18 mouse cellular contexts compared by ENCODE assay signal in the genomic region with DNA sequence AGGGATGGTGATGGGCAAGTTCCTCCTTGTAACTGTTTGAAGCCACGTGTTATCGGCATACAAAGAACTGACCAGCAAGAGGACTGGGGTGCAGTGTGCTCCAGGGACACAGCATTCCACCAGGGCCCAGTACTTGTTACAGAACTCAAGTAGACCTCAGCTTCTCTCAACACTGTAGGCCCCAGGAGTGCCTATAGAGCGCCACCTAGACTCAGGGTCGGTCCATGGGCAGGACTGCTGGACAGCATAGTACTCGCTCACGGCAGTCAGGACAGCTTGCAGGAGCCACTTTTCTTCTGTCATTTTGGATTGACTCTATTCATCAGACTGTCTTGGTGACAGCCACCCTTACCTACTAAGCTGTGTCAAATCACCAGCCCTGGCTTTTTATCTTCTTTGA. TPM values are rescaled to one million over a fixed set of nuclear protein-coding genes. Genes with fewer than 3 reads are reported as not detected.
A peak's percentile ranks its signal among the peaks of the same experiment; 100 is the strongest.
DNase-seq lines count a peak whose midpoint lies in the region; ATAC-seq and TF ChIP-seq lines count a peak whose summit lies in the region.
"Had no signal": no experiment of that assay in that cellular context is flagged by ENCODE, and none has a peak within 500 bp of the region (broad histone marks: within the 10 kb centered on the region; RNA-seq: fewer than 3 reads in every experiment).

No protein-coding gene starts in this region.

- no peaks in the 10 kb centered on the region for H3K9me3 ChIP-seq in limb, embryonic 13.5 days
- no peaks in the 10 kb centered on the region for H3K9me3 ChIP-seq in limb, embryonic 10.5 days (replicated peaks)
- no peaks in the 10 kb centered on the region for H3K9me3 ChIP-seq in E14TG2a.4 (ENCODE audit: low read length)
- H3K9me3 ChIP-seq in liver, embryonic 15.5 days (replicated peaks): no peaks in the 10 kb centered on the region
- H3K9me3 ChIP-seq: kidney, embryonic 15.5 days; midbrain, embryonic 13.5 days; neural tube, embryonic 12.5 days had no signal

- no peak for TF ChIP-seq EP300 in heart, adult 2 months (IDR thresholded peaks at IDR 0.05; ENCODE audit: insufficient read depth, low read depth, low read length)

- intact Hi-C loops in heart, adult 2 months (cut with DNase I): loop anchor here (5.0 kb wide), 2 partner anchors 108 to 633 kb away; partner anchors contain the start of gene A430033K04Rik
- intact Hi-C loops in heart, postnatal 10 days (cut with DNase I): loop anchor here (5.0 kb wide), 1 partner anchor 53 kb away; the partner anchor contains the start of gene Sun1

- 77% methylated on average over 6 of the region's 6 CpGs for WGBS in heart, adult 2 months
- WGBS in limb, embryonic 13.5 days: 88% methylated on average over 6 of the region's 6 CpGs
- 88% methylated on average over 6 of the region's 6 CpGs for WGBS in limb, embryonic 10.5 days
- 69% methylated on average over 6 of the region's 6 CpGs for WGBS in liver, embryonic 15.5 days (ENCODE audit: insufficient replicate concordance)

- no peak overlapping the region for H3K9ac ChIP-seq in heart, adult 2 months (ENCODE audit: low read depth, low read length)
- H3K9ac ChIP-seq in limb, embryonic 13.5 days: peak overlapping the region; percentile 94; the same call in 1 of the 2 replicates
- H3K9ac ChIP-seq in liver, embryonic 15.5 days: 0 out of 2 replicates have a peak overlapping the region, but pooled peaks have one; percentile 20
- H3K9ac ChIP-seq: hindbrain, embryonic 14.5 days; kidney, embryonic 15.5 days; neural tube, embryonic 12.5 days had no signal

- no peak overlapping the region for H3K4me2 ChIP-seq in limb, embryonic 13.5 days (replicated peaks)
- H3K4me2 ChIP-seq in liver, embryonic 15.5 days: peak overlapping the region; percentile 99
- H3K4me2 ChIP-seq: hindbrain, embryonic 14.5 days; midbrain, embryonic 13.5 days had no signal

- no peaks in the 10 kb centered on the region for H3K27me3 ChIP-seq in heart, adult 2 months (ENCODE audit: control insufficient read depth, insufficient read depth, low read length)
- no peaks in the 10 kb centered on the region for H3K27me3 ChIP-seq in limb, embryonic 13.5 days
- no peaks in the 10 kb centered on the region for H3K27me3 ChIP-seq in limb, embryonic 10.5 days (ENCODE audit: low read depth, poor library complexity, severe bottlenecking)
- H3K27me3 ChIP-seq in E14TG2a.4 (ENCODE audit: insufficient read depth, low read length): no peaks in the 10 kb centered on the region
- no peaks in the 10 kb centered on the region for H3K27me3 ChIP-seq in liver, embryonic 15.5 days
- H3K27me3 ChIP-seq: kidney, embryonic 15.5 days; midbrain, embryonic 13.5 days; neural tube, embryonic 12.5 days; Patski had no signal

- no peaks in the 10 kb centered on the region; the same call in 1 of the 2 replicates for H3K79me2 ChIP-seq in heart, adult 2 months (replicated peaks; ENCODE audit: control insufficient read depth, insufficient read depth, low read length)

- no peak overlapping the region for H3K4me3 ChIP-seq in heart, adult 2 months
- no peak overlapping the region for H3K4me3 ChIP-seq in limb, embryonic 13.5 days
- no peak overlapping the region for H3K4me3 ChIP-seq in limb, embryonic 10.5 days
- H3K4me3 ChIP-seq in E14TG2a.4 (replicated peaks; ENCODE audit: low read length): peak overlapping the region; percentile 37
- H3K4me3 ChIP-seq in liver, embryonic 15.5 days (replicated peaks): peak overlapping the region; percentile 7; the same call in 1 of the 2 replicates
- H3K4me3 ChIP-seq: kidney, embryonic 15.5 days; midbrain, embryonic 13.5 days; neural tube, embryonic 12.5 days had no signal

- peaks cover 2% of the 10 kb centered on the region; the same call in 1 of the 2 replicates for H3K36me3 ChIP-seq in heart, adult 2 months (ENCODE audit: control insufficient read depth, insufficient read depth, low read length)
- peaks cover 43% of the 10 kb centered on the region for H3K36me3 ChIP-seq in limb, embryonic 13.5 days
- peaks cover 60% of the 10 kb centered on the region for H3K36me3 ChIP-seq in limb, embryonic 10.5 days
- peaks cover 64% of the 10 kb centered on the region for H3K36me3 ChIP-seq in E14TG2a.4 (ENCODE audit: insufficient read depth, low read length)
- peaks cover 66% of the 10 kb centered on the region for H3K36me3 ChIP-seq in liver, embryonic 15.5 days (replicated peaks)

- H3K27ac ChIP-seq in heart, adult 2 months: peak overlapping the region; percentile 58; the same call in 1 of the 2 replicates
- no peak overlapping the region for H3K27ac ChIP-seq in limb, embryonic 13.5 days
- no peak overlapping the region for H3K27ac ChIP-seq in limb, embryonic 10.5 days
- H3K27ac ChIP-seq in liver, embryonic 15.5 days (replicated peaks): 0 out of 2 replicates have a peak overlapping the region, but pooled peaks have one; percentile 4
- H3K27ac ChIP-seq: hindbrain, embryonic 14.5 days; kidney, embryonic 15.5 days; midbrain, embryonic 13.5 days; neural tube, embryonic 12.5 days had no signal

- peaks cover 20% of the 10 kb centered on the region for H3K4me1 ChIP-seq in heart, adult 2 months (ENCODE audit: control insufficient read depth, insufficient read depth, low read length)
- H3K4me1 ChIP-seq in limb, embryonic 13.5 days: peaks cover 30% of the 10 kb centered on the region
- peaks cover 26% of the 10 kb centered on the region for H3K4me1 ChIP-seq in limb, embryonic 10.5 days
- H3K4me1 ChIP-seq in E14TG2a.4 (replicated peaks; ENCODE audit: low read depth, low read length): peaks cover 77% of the 10 kb centered on the region
- H3K4me1 ChIP-seq in liver, embryonic 15.5 days (replicated peaks): peaks cover 80% of the 10 kb centered on the region

- TF ChIP-seq CTCF in heart, adult 2 months (IDR thresholded peaks at IDR 0.05): no peak
- no peak; the same call in 1 of the 2 replicates for TF ChIP-seq CTCF in E14TG2a.4 (conservative IDR thresholded peaks at IDR 0.05; ENCODE audit: low read length)

- no peak for TF ChIP-seq POLR2A in heart, adult 2 months (IDR thresholded peaks at IDR 0.05; ENCODE audit: insufficient read depth, low read depth, low read length)

- ATAC-seq in limb, embryonic 13.5 days (ENCODE audit: low FRiP score, low read depth): no peak
- ATAC-seq in liver, embryonic 15.5 days (ENCODE audit: insufficient read depth): no peak
- ATAC-seq: midbrain, embryonic 13.5 days; Patski had no signal

- no peak for DNase-seq in heart, adult 2 months
- DNase-seq in heart, postnatal 10 days: no peak
- DNase-seq in limb, embryonic 10.5 days (ENCODE audit: low spot score): no peak
- DNase-seq in layer of hippocampus, postnatal 36 days: no peak
- no peak for DNase-seq in cerebellum, postnatal 4 days (ENCODE audit: low spot score in 2 of 2)
- DNase-seq: adrenal gland, postnatal 10 days; layer of hippocampus, adult 9-11 months; left cerebral cortex, postnatal 4 days; retina, postnatal 1 day; thymus, postnatal 25 days had no signal

RNA-seq across cellular contexts. Expression of gene Get4, which starts 2.8 kb away (rescaled TPM):
- 10 to 100 TPM; 38.2 to 45.4 TPM for total RNA-seq in heart, adult 2 months (2021)
- polyA plus RNA-seq in heart, adult 2 months (2012; rRNA removed): 57.3 and 59.6 TPM in 2 replicates
- 10 to 100 TPM; 57.6 to 59.4 TPM for total RNA-seq in heart, postnatal 10 days (2021)
- 155 and 165 TPM in 2 replicates for polyA plus RNA-seq in limb, embryonic 13.5 days (2015; fragmentation: Nextera tagmentation; extraction: Ambion mirVana)
- polyA plus RNA-seq in limb, embryonic 10.5 days (2016; fragmentation: Nextera tagmentation; extraction: Ambion mirVana): 196 and 215 TPM in 2 replicates
- polyA plus RNA-seq in liver, embryonic 15.5 days (2015; fragmentation: Nextera tagmentation; extraction: Ambion mirVana): 107 and 109 TPM in 2 replicates
- total RNA-seq in layer of hippocampus, postnatal 36 days (2021): 10 to 100 TPM; 52.6 to 55.3 TPM

RNA-seq across cellular contexts. Expression of gene Sun1, which starts 54.5 kb away (rescaled TPM):
- total RNA-seq in heart, adult 2 months (2021): 10 to 100 TPM; 45.9 to 50.3 TPM
- polyA plus RNA-seq in heart, adult 2 months (2012; rRNA removed): 34.1 and 50.8 TPM in 2 replicates
- 10 to 100 TPM; 43.5 to 44.8 TPM for total RNA-seq in heart, postnatal 10 days (2021)
- polyA plus RNA-seq in limb, embryonic 13.5 days (2015; fragmentation: Nextera tagmentation; extraction: Ambion mirVana): 48.7 and 51.1 TPM in 2 replicates
- polyA plus RNA-seq in limb, embryonic 10.5 days (2016; fragmentation: Nextera tagmentation; extraction: Ambion mirVana): 47.9 and 52.7 TPM in 2 replicates
- 20.0 and 21.9 TPM in 2 replicates for polyA plus RNA-seq in liver, embryonic 15.5 days (2015; fragmentation: Nextera tagmentation; extraction: Ambion mirVana)
- total RNA-seq in layer of hippocampus, postnatal 36 days (2021): 10 to 100 TPM; 78.6 to 82.1 TPM

Comparison
In these comparisons a context has a peak if more than half of its experiments do, and no peak if none do; other contexts are left out.
1. H3K27ac ChIP-seq: peak in heart, adult 2 months (single experiment) and liver, embryonic 15.5 days (single experiment); none in limb, embryonic 13.5 days (single experiment) and limb, embryonic 10.5 days (single experiment).
2. H3K4me3 ChIP-seq: peak in E14TG2a.4 (single experiment) and liver, embryonic 15.5 days (single experiment); none in heart, adult 2 months (single experiment), limb, embryonic 13.5 days (single experiment) and limb, embryonic 10.5 days (single experiment).